Mouse (Mus musculus) c-Kit-positive CD71-negative TER-119-negative erythroid progenitor cells, embryonic 14.5 days (primary cell): ENCODE data around the gene Lamc1.

ENCODE experiments used
- DNase-seq: peaks from one replicate; pipeline ENCODE4 v3.0.0-alpha.2; 2013; ENCODE audit warnings: low read depth

Lamc1 gene

GRCm38 (mm10) chr1:153265066-153265465 lies 67.5 kb downstream of the Lamc1 start:
- no peak for DNase-seq

DNA sequence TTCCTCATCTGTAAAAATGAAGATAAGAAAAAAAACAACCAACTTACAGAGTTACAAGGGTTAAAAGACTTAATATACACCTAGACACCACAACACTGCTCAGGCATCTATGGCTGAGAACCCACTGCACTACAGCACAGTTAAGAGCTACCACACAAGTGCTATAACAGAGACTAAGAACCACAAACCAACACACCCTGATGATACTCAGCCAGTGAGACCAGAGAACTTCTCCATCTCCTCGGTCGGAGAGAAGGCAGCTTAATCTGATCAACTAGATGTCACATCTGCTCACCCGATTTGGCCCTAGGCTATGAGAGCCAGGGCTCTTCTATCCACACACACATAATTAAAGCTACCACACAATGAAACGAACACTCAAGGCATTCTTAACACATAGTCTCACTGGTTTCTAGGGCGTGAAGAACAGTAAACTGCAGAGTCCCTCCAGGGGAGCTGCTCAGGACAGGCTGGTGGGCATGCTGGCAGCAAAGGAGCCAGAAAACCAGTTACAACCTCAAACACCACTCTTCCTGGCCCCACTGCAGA lies 72.8 kb downstream of the Lamc1 start:
- DNase-seq: no peak

DNA sequence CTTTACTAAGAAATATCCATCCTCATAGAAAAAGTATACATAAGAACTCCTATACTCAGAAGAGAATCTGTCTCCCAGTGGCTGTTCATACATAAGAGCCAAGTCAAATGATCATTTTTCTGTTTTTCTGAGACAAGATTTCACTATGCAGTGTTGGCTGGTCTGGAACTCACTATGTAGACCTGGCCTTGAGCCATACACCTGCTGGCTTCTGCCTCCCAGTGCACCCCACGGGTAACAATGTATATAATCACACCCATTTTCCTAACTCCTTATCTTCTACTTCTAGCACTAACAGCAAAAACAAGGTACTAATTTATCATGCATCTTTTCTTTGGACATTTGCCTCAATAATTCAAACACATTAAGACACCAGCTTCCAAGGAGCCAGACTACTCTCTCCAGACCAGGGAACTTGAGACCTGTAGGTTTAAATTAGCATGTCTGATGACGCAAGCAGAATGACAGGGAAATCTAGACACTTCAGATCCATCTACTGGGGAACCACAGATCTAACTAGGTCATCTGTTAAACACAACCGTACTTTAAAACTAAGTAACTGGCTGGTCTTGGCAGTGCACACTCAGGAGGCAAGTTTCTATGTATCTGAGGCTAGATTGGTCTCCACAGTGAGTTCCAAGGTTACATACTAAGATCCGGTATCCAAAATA lies 79.9 kb downstream of the Lamc1 start:
- no peak for DNase-seq

GRCm38 (mm10) chr1:153251590-153252206 lies 80.9 kb downstream of the Lamc1 start:
- no peak for DNase-seq

- no peak for DNase-seq
Observed at GRCm38 (mm10) chr1:153241346-153241745, 91.2 kb downstream of the Lamc1 start.

- no peak for DNase-seq
Observed at GRCm38 (mm10) chr1:153235576-153235975, 97.0 kb downstream of the Lamc1 start.

DNA sequence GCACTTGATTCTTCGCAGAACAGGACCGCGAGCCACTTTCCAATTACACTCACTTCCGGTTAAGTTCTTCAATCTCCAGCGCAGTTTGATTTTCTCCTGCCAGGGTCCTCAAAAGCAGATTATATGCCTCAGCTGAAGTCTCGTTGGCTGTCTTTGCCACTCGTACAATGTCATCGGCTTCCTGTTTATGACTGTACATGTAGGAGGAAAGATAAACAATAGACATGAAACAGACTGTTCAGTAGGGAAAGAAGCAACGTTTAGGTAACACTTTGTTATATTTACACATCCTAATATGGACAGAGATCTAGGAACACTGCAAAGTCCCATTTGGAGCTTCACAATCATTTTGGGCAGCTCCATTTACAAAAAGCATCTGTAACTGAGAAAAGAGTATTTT lies 100.9 kb downstream of the Lamc1 start:
- DNase-seq: no peak

DNA sequence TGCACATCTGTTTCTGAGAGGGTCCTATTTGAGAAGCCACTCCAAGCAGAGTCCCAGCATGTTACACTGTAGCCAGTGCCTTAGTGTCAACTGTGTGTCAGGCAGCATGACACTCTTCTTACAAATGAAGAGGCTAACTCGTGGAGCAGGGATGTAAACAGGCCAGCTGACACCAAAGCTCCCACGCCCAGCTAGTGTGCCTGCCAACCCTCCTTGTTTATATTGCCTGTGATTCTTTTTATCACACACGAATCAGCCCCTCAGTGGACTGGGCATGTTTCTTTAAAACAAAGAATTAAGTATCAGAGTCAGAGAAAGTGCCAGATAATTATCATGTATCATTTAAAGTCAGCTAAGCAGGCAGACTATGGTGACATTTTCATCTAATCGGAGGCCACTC lies 104.7 kb downstream of the Lamc1 start:
- no peak for DNase-seq

- DNase-seq: no peak
Observed at GRCm38 (mm10) chr1:153227096-153227495, 105.5 kb downstream of the Lamc1 start.

DNA sequence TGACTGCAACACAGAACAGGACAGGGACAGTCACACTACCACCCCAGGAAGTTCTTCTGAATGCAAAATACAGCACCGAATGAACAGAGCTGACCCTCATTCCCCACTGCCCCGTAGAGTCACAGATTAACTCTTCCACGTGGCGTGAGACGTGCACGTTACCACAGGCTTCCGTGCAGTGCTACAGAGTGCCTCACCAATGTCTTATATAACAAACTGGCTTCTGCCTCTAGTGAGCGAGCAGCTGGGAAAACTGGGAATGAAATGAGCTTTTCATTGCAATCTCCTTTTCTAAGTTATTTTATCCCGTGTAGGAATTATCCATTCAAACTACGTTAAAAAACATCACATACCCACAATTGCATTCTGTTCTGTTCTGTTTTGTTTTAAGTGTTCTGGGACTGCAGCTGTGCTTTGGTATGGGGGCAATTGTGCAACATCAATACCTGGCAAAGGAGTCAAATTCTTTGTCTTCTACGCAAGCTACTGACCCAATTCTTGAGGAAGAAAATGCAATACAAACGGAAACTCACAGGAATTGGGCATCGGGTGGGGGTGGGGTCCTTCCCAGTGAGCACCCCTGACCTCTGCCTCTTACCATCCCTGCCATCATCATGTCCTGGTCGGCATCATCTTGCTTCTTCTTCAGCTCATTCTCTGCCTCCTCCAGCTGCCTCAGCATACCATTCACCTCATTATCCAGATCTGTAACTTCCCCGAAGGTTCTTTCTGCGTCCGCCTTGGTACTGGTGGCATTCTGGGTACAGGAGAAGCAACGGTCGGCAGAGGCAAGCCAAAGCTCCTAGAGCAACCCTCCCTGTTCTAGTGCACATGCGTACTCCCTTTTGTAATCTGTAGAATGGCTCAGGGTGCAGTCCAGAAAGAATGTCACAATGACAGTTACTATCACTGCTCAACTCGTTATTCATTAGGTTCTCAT lies 106.5 kb downstream of the Lamc1 start:
- no peak for DNase-seq

- DNase-seq: no peak
Observed at GRCm38 (mm10) chr1:153224331-153224730, 108.3 kb downstream of the Lamc1 start.

GRCm38 (mm10) chr1:153219376-153219775 lies 113.2 kb downstream of the Lamc1 start:
- DNase-seq: no peak

DNA sequence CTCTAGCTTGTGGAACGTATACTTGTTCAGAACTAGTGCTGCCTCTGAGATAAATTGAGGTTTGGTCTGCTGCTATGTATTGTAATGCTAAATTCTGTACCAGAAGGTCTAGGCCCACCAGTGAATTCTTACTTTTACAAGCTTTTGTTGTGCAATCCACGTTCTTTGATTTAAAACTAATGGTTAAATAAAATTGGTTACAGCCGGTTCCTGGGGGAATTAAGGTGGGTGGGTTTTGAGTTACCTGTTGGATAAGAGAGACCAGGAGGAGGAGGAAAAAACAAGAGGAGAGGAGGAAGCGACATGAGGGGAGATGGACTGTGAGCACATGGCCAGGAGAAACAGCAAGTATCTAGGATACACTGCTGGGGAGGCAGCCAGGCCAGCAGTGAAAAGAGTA lies 116.1 kb downstream of the Lamc1 start:
- no peak for DNase-seq

DNA sequence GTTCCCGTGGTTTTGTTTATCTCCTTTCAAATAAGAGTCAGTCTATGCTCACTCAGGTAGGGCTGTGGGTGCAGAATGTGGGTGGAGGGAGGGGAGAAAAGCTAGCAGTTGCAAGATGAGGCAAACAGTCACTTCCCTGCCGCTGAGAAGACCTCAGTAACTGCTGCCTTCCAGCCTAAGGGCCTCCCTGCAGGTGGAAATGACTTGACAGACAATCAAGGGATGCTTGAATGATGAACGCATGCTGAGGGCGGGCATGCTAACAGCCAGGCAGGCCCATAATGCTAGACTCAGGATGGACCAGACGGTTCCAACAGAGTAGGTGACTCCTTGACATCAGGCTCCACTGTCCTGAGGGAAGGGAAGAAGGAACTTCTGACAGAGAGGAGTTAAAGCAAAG lies 116.9 kb downstream of the Lamc1 start:
- no peak for DNase-seq

DNA sequence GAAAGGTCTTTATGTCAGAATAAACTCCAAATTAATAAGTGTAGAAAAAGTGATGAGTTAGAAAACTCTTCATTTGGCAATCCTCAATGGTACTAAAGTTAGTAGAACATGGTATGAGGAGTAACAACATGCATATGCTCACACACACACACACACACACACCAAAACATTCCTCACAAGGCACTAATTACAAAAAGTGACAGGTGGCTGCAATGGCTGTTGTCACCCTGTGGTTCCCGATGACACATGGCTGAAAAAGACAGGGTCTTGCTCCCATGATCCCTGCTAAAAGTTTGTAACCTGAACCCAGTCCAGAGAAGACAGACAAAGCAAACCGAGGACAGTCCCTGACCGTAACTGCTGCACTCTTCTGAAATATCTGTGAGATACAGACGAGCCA lies 121.6 kb downstream of the Lamc1 start:
- no peak for DNase-seq

GRCm38 (mm10) chr1:153210198-153210597 lies 122.4 kb downstream of the Lamc1 start:
- no peak for DNase-seq

GRCm38 (mm10) chr1:153202195-153202594 lies 130.4 kb downstream of the Lamc1 start:
- DNase-seq: no peak

GRCm38 (mm10) chr1:153201448-153201847 lies 131.1 kb downstream of the Lamc1 start:
- DNase-seq: no peak

- no peak for DNase-seq
Observed at GRCm38 (mm10) chr1:153197316-153197850, 135.2 kb downstream of the Lamc1 start.

GRCm38 (mm10) chr1:153192945-153193344 lies 139.6 kb downstream of the Lamc1 start:
- no peak for DNase-seq

DNA sequence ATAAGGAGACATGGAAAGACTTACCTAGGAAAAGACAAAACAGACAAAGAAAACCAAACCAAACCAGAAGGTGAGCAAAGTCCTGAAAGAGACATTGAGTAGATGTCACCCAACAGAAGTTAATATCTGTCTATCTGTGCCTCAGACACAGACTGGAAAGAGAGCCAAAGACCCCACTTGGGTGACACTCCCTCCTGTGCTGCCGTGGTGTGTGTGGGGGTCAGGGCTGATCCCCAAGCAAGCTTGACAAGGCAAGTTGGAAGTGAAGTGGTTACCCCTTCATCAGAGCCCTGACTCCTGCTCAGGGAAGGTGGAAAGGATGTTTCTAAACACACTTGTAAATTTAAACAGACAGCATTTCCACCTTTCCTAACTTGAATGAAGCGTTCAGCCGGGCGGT lies 140.2 kb downstream of the Lamc1 start:
- DNase-seq: no peak

GRCm38 (mm10) chr1:153191943-153192329 lies 140.7 kb downstream of the Lamc1 start:
- no peak for DNase-seq
